Mouse (Mus musculus) hindbrain, postnatal 0 days (tissue): ENCODE results near the gene Cmah. TPM values are rescaled to one million over a fixed set of nuclear protein-coding genes. Genes with fewer than 3 reads are reported as not detected.

ENCODE experiments used
- ATAC-seq: fragments of 200-750 bp; cut with Nextera tagmentation; 2 replicates; pipeline ENCODE4 v1.8.0; 2017; ENCODE audit warnings: mild to moderate bottlenecking, moderate TSS enrichment, moderate library complexity
- DNase-seq: peaks from one replicate; pipeline ENCODE4 v3.0.0-alpha.2; 2015; ENCODE audit warnings: low spot score
- H3K27ac ChIP-seq: fragments of 300-500 bp; sonication (generic); 2 replicates; pipeline ENCODE4 v1.5.1; 2014; ENCODE audit warnings: mild to moderate bottlenecking
- H3K27me3 ChIP-seq: fragments of 300-500 bp; sonication (generic); 2 replicates; pipeline ENCODE4 v1.6.1; 2014; ENCODE audit warnings: low read length, mixed read lengths; ENCODE audit not compliant: insufficient read depth
- H3K36me3 ChIP-seq: fragments of 300-500 bp; sonication (generic); 2 replicates; pipeline ENCODE4 v1.6.1; 2014; ENCODE audit warnings: low read length, mixed read lengths; ENCODE audit not compliant: insufficient read depth
- H3K4me1 ChIP-seq: fragments of 300-500 bp; sonication (generic); 2 replicates; pipeline ENCODE4 v1.6.1; 2014; ENCODE audit warnings: antibody characterized with exemption, low read length, mixed read lengths; ENCODE audit not compliant: insufficient read depth
- H3K4me2 ChIP-seq: fragments of 300-500 bp; sonication (generic); 2 replicates; pipeline ENCODE4 v1.6.1; 2014; ENCODE audit warnings: low read depth, mild to moderate bottlenecking, low read length, moderate library complexity, mixed read lengths
- H3K4me3 ChIP-seq: fragments of 300-500 bp; sonication (generic); 2 replicates; pipeline ENCODE4 v1.5.1; 2014; ENCODE audit warnings: low read length
- H3K9ac ChIP-seq: fragments of 300-500 bp; sonication (generic); replicated peaks from 2 replicates; pipeline ENCODE4 v1.6.1; 2014; ENCODE audit warnings: mild to moderate bottlenecking, low read length, moderate library complexity, mixed read lengths
- H3K9me3 ChIP-seq: fragments of 300-500 bp; sonication (generic); 2 replicates; pipeline ENCODE4 v1.6.1; 2016; ENCODE audit warnings: low read length, mixed read lengths
- CTCF ChIP-seq: IDR thresholded peaks from 2 replicates; pipeline ENCODE4 v1.5.1; 2016; ENCODE audit warnings: antibody characterized with exemption, control low read depth, low read depth
- WGBS: fragments of 180-500 bp; shearing (Covaris S2); extraction: QIAGEN DNeasy Blood & Tissue Kit; methylation state at CpG from one replicate; pipeline ENCODE4 v1.1.7; 2014; 5-methylcytosine and 5-hydroxymethylcytosine counted together
- polyA plus RNA-seq: library from polyadenylated mRNA; unstranded; fragments of >200 nt; fragmentation: Nextera tagmentation; extraction: Ambion mirVana; gene quantifications from 2 replicates; pipeline ENCODE4 v1.2.1, GENCODE M21; 2015
- total RNA-seq: library from RNA; depleted of rRNA; stranded (reverse); fragments of >200 nt; gene quantifications from 2 replicates; pipeline ENCODE4 v1.2.3, GENCODE M21; 2014; rRNA removed

The Cmah gene
- total RNA-seq (under 0.01 and 0.25 TPM in 2 replicates), polyA plus RNA-seq (0.08 and 0.16 TPM in 2 replicates)

DNA sequence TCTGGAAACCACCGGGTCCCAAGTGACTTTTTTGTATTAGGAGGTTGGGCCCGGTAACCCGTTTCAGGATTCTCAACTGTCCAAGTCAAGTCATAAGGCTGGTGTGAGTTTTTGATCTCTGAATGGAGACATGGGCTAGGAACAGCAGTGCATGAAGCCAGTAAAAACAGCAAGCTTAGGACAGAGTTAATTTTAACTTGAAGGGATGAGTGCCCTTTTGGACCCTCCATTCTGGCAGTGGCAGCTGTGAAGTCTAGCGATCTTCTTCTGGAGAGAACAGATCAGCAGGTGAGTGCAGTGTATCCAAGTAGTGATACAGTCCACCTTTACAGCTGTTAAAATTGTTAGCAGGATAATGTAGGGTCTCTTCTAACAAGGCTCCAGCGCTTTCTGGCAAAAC is at the start of gene Cmah:
TSS of gene Cmah (plus strand) at position 204 of the 400 bp plus-strand sequence.
- no peak within 1 kb of the TSS for H3K27ac ChIP-seq

DNA sequence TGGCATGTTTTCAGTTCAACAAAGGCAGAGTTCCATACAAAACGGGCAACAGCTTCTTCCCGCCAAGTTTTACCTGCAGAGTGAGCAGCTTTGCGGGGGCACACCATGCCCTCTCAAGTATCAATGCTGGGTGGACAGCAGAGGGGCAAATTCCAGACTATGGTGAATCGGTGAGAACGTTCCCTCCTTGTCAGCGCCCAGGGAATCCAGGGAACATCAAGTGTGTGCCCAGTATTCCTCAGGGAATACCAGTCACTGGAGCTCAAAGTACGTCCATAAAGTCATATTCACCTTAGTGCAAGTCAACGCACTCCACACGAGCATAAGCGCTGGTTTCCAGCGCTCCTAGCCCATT is 47.8 kb upstream of the Cmah start:
- ATAC-seq (no peak), DNase-seq (no peak)
- 49% methylated on average over 11 of the region's 11 CpGs for WGBS
- Histone ChIP-seq H3K4me2 (peak overlapping the region; percentile 62), H3K27ac (no peak overlapping the region), H3K27me3 (no peaks in the 10 kb centered on the region), H3K9me3 (no peaks in the 10 kb centered on the region), H3K36me3 (0 out of 2 replicates have a peak, but pooled peaks cover 2% of the 10 kb centered on the region), H3K4me1 (0 out of 2 replicates have a peak, but pooled peaks cover 3% of the 10 kb centered on the region), H3K4me3 (peak overlapping the region; percentile 82), H3K9ac (peak overlapping the region; percentile 86)
- TF ChIP-seq CTCF, result no peak

More for the DNA sequence above, at the start of gene Cmah:
- H3K36me3 ChIP-seq, result no peaks in the 10 kb centered on the region
- no peaks in the 10 kb centered on the region for H3K9me3 ChIP-seq
- no peak for ATAC-seq
- no peak within 1 kb of the TSS for H3K9ac ChIP-seq
- no peak within 1 kb of the TSS for H3K4me2 ChIP-seq
- DNase-seq, result no peak
- no peak for TF ChIP-seq CTCF
- H3K27me3 ChIP-seq, result no peaks in the 10 kb centered on the region
- H3K4me1 ChIP-seq, result no peaks in the 10 kb centered on the region
- H3K4me3 ChIP-seq, result no peak within 1 kb of the TSS
- 87% methylated on average over 5 of the region's 5 CpGs for WGBS

DNA sequence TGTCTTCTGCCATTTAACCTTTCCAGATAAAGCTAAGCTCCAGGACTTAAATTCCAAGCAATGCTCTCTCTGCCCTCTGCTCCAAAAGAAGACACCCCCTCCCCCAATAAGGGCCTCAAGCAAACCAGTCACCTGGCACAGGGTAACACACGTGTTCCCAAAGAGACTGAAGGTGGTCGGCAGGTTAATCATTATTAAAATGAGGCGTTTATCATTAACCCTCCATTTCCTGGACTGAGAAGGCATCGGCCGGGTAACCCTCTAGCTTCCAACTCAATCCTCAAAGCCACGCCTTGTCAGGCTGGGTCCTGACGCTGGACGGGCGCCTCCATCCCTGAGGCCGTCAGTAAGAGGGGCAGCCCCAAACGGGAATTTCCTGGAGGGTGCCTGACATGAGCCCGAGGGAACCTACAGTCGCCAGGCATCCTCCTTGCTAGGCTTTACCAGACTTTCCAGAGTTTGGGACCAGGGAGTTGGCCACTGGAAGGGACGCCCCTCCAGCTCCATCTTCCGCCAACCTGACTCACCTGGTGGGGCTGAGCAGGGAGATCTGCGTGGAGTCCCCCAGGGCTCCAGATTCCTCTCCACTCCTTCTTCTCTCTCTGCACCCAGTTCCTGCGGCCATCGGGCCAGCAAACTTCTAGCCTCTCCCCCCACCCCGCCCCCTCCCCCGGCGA is 47.3 kb upstream of the Cmah start:
- Histone ChIP-seq H3K36me3 (no peaks in the 10 kb centered on the region), H3K27ac (peak overlapping the region; percentile 92; the same call in 1 of the 2 replicates), H3K9me3 (no peaks in the 10 kb centered on the region), H3K4me2 (peak overlapping the region; percentile 62), H3K4me3 (peak overlapping the region; percentile 82), H3K9ac (peak overlapping the region; percentile 86), H3K27me3 (no peaks in the 10 kb centered on the region), H3K4me1 (0 out of 2 replicates have a peak, but pooled peaks cover 3% of the 10 kb centered on the region)
- ATAC-seq, result no peak; the same call in 1 of the 2 replicates
- TF ChIP-seq CTCF, result no peak
- WGBS, result 1% methylated on average over 20 of the region's 21 CpGs
- peak; percentile 24 for DNase-seq

- TF ChIP-seq CTCF, result peak; percentile 84
- peak within 1 kb of the TSS; percentile 62 for H3K4me2 ChIP-seq
- ATAC-seq (peak; percentile 97), DNase-seq (peak; percentile 94)
- peak within 1 kb of the TSS; percentile 92 for H3K27ac ChIP-seq
- peak within 1 kb of the TSS; percentile 86 for H3K9ac ChIP-seq
- H3K27me3 ChIP-seq, result no peaks in the 10 kb centered on the region
- H3K36me3 ChIP-seq, result no peaks in the 10 kb centered on the region
- H3K4me1 ChIP-seq, result 0 out of 2 replicates have a peak, but pooled peaks cover 3% of the 10 kb centered on the region
- 1% methylated on average over 84 of the region's 96 CpGs for WGBS
- H3K4me3 ChIP-seq, result peak within 1 kb of the TSS; percentile 82
- no peaks in the 10 kb centered on the region for H3K9me3 ChIP-seq
Observed at GRCm38 (mm10) chr13:24280439-24281431, 46.5 kb upstream of the Cmah start, which contains the start of gene Carmil1. TSS of gene Carmil1 (minus strand) at chr13:24280795.

DNA sequence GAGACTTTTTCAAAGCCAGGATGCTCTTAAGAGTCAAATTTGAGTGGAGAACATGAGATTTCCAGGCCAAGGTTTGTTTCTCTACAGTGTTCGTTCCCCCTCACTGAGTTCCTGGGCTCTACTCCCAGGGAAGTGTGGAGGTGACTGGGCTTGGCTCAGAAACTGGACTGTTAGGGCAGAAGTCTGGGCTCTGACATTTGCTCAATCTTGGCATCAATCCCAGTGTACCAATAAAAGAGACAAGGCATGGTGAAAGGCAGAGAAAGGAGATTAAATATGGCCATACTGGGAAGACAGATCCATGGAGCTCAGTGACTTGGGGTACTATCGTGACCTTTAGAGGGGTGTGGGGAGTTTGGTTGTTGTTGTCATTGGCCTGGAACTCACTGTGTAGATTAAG is 39.8 kb upstream of the Cmah start:
- no peak overlapping the region for H3K4me3 ChIP-seq
- no peak overlapping the region for H3K4me2 ChIP-seq
- 62% methylated on average over 2 of the region's 2 CpGs for WGBS
- H3K27me3 ChIP-seq, result no peaks in the 10 kb centered on the region
- DNase-seq (no peak), ATAC-seq (no peak)
- no peak overlapping the region for H3K27ac ChIP-seq
- no peak overlapping the region for H3K9ac ChIP-seq
- TF ChIP-seq CTCF, result no peak
- no peaks in the 10 kb centered on the region for H3K9me3 ChIP-seq
- no peaks in the 10 kb centered on the region for H3K4me1 ChIP-seq
- no peaks in the 10 kb centered on the region for H3K36me3 ChIP-seq

- no peak overlapping the region for H3K4me2 ChIP-seq
- peak; percentile 47; the same call in 1 of the 2 replicates for ATAC-seq
- H3K27ac ChIP-seq, result no peak overlapping the region
- H3K4me3 ChIP-seq, result no peak overlapping the region
- H3K36me3 ChIP-seq, result no peaks in the 10 kb centered on the region
- DNase-seq, result peak; percentile 84
- TF ChIP-seq CTCF, result peak; percentile 96
- H3K27me3 ChIP-seq, result no peaks in the 10 kb centered on the region
- no peaks in the 10 kb centered on the region for H3K4me1 ChIP-seq
- no peak overlapping the region for H3K9ac ChIP-seq
- no peaks in the 10 kb centered on the region for H3K9me3 ChIP-seq
- 15% methylated on average over 4 of the region's 4 CpGs for WGBS
Observed at GRCm38 (mm10) chr13:24297252-24297651, 30.0 kb upstream of the Cmah start.
